Comparison of ENCODE assay signal across 9 mouse cellular contexts in the genomic region with DNA sequence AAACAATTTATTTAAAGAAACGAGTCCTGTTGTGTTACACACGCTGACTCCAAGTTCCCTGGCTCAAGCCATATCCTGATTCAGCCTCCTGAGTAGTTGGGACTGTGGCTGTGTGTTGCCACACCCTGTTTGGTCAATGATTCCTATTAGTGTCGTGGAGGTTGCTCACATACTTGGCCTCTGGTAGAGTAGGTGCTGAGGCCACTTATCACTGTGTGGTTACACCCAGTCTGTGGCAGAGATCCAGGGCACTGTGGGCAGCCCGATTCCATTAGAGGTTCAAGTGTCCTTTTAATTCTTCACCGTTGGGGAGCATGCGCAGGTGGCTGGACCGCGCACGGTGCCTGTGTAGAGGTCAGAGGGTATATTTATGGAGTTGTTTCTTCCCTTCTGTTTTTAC. TPM values are rescaled to one million over a fixed set of nuclear protein-coding genes. Genes with fewer than 3 reads are reported as not detected.
DNase-seq lines count a peak whose midpoint lies in the region; ATAC-seq and TF ChIP-seq lines count a peak whose summit lies in the region.
"Had no signal": no experiment of that assay in that cellular context is flagged by ENCODE, and none has a peak within 500 bp of the region (broad histone marks: within the 10 kb centered on the region; RNA-seq: fewer than 3 reads in every experiment).

No protein-coding gene starts in this region.

- H3K27ac ChIP-seq in gastrocnemius, adult 2 months = peak overlapping the region; percentile 84; the same call in 1 of the 2 replicates
- H3K27ac ChIP-seq in intestine, postnatal 0 days (ENCODE audit: low read depth, low read length) = peak overlapping the region; percentile 36
- H3K27ac ChIP-seq: midbrain, embryonic 12.5 days had no signal

- peaks cover 88% of the 10 kb centered on the region for H3K79me2 ChIP-seq in C2C12 (ENCODE audit: control insufficient read depth, insufficient read depth)

- H3K9me3 ChIP-seq in intestine, postnatal 0 days (ENCODE audit: control insufficient read depth) = no peaks in the 10 kb centered on the region
- H3K9me3 ChIP-seq: midbrain, embryonic 12.5 days had no signal

- peak; percentile 32 for DNase-seq in gastrocnemius, adult 2 months
- DNase-seq in gastrocnemius, adult 8-10 months (ENCODE audit: low spot score in 2 of 2) = no peak
- peak; percentile 95 for DNase-seq in lung, postnatal 36 days
- DNase-seq in urinary bladder, postnatal 36 days (ENCODE audit: low spot score in 2 of 2) = no peak
- DNase-seq in retina, embryonic 14.5 days (ENCODE audit: low spot score) = no peak
- no peak for DNase-seq in gastrocnemius, postnatal 14 days

- no peak overlapping the region for H3K4me3 ChIP-seq in gastrocnemius, adult 2 months
- no peak overlapping the region for H3K4me3 ChIP-seq in C2C12 (ENCODE audit: insufficient read depth, poor library complexity, severe bottlenecking)
- H3K4me3 ChIP-seq in intestine, postnatal 0 days (ENCODE audit: low read depth, low read length) = no peak overlapping the region
- H3K4me3 ChIP-seq: midbrain, embryonic 12.5 days had no signal

- no peak overlapping the region for H3ac ChIP-seq in C2C12 (ENCODE audit: control insufficient read depth, insufficient read length, low read depth)

- WGBS in intestine, postnatal 0 days = 60% methylated on average over 9 of the region's 9 CpGs

- H3K9ac ChIP-seq in intestine, postnatal 0 days (ENCODE audit: low read depth, low read length) = no peak overlapping the region
- H3K9ac ChIP-seq: midbrain, embryonic 12.5 days had no signal

- peaks cover 6% of the 10 kb centered on the region; the same call in 1 of the 2 replicates for H3K4me1 ChIP-seq in intestine, postnatal 0 days (replicated peaks; ENCODE audit: control insufficient read depth, insufficient read depth, low read length)

- ATAC-seq in intestine, postnatal 0 days = peak; percentile 81

- peaks cover 36% of the 10 kb centered on the region for H3K79me3 ChIP-seq in C2C12 (ENCODE audit: low read depth)

- H3K4me2 ChIP-seq in intestine, postnatal 0 days (replicated peaks; ENCODE audit: low read depth) = no peak overlapping the region
- H3K4me2 ChIP-seq: midbrain, embryonic 12.5 days had no signal

- H3K27me3 ChIP-seq in C2C12 (ENCODE audit: control insufficient read depth, insufficient read depth, insufficient read length) = no peaks in the 10 kb centered on the region
- no peaks in the 10 kb centered on the region for H3K27me3 ChIP-seq in intestine, postnatal 0 days (replicated peaks; ENCODE audit: control insufficient read depth, insufficient read depth, low read length)
- H3K27me3 ChIP-seq: midbrain, embryonic 12.5 days had no signal

- intact Hi-C loops in gastrocnemius, adult 2 months (cut with DNase I) = no loop called here
- intact Hi-C loops in gastrocnemius, postnatal 14 days (cut with DNase I; ENCODE audit: low total_unique reads) = no loop called here

- TF ChIP-seq CTCF in gastrocnemius, adult 2 months (IDR thresholded peaks at IDR 0.05) = no peak
- no peak for TF ChIP-seq CTCF in C2C12 (IDR thresholded peaks at IDR 0.05; ENCODE audit: control insufficient read depth, insufficient read depth, insufficient read length)
- no peak for TF ChIP-seq CTCF in intestine, postnatal 0 days (IDR thresholded peaks at IDR 0.05; ENCODE audit: low read depth)

- H3K36me3 ChIP-seq in C2C12 (ENCODE audit: control insufficient read depth, insufficient read depth) = peaks cover 49% of the 10 kb centered on the region
- H3K36me3 ChIP-seq in intestine, postnatal 0 days (ENCODE audit: control insufficient read depth, insufficient read depth) = peaks cover 17% of the 10 kb centered on the region; the same call in 1 of the 2 replicates

TF ChIP-seq in C2C12, 6 proteins besides CTCF, POLR2A, EP300 and RAD21:
- TF ChIP-seq CEBPB (IDR thresholded peaks at IDR 0.05; ENCODE audit: low read depth) (peak; percentile 38), FOSL1 (IDR thresholded peaks at IDR 0.05; ENCODE audit: insufficient read depth, low read length, poor library complexity, severe bottlenecking) (no peak), MYOG (IDR thresholded peaks at IDR 0.05; ENCODE audit: control insufficient read depth, extremely low read depth, insufficient read length) (no peak)

RNA-seq across cellular contexts. Expression of a gene that starts 10.5 kb away (rescaled TPM):
- total RNA-seq in gastrocnemius, adult 2 months (2021) = 1 to 10 TPM; 6.1 to 6.6 TPM
- 1 to 10 TPM; 5.0 to 9.1 (median 7.7) TPM for total RNA-seq in gastrocnemius, adult 8-10 months (2022)
- polyA plus RNA-seq in C2C12 (2012; fragmentation: generic; extraction: Trizol) = 4.5 TPM
- 3.9 and 5.0 TPM in 2 replicates for polyA plus RNA-seq in intestine, postnatal 0 days (2015; fragmentation: Nextera tagmentation; extraction: Ambion mirVana)
- total RNA-seq in gastrocnemius, postnatal 14 days (2021) = 1 to 10 TPM; 4.4 to 4.6 TPM

RNA-seq across cellular contexts. Expression of a gene that starts 33.7 kb away (rescaled TPM):
- total RNA-seq in gastrocnemius, adult 2 months (2021) = under 1 TPM in 1 of 2 experiments, not detected in 1; 0.11 TPM
- under 1 TPM in 2 of 4 experiments, not detected in 2; 0.07 to 0.13 TPM for total RNA-seq in gastrocnemius, adult 8-10 months (2022)
- polyA plus RNA-seq in C2C12 (2012; fragmentation: generic; extraction: Trizol) = 24.1 TPM
- 4.0 and 4.5 TPM in 2 replicates for polyA plus RNA-seq in intestine, postnatal 0 days (2015; fragmentation: Nextera tagmentation; extraction: Ambion mirVana)
- 1 to 10 TPM in 1 of 2 experiments, under 1 TPM in 1; 0.78 to 1.3 TPM for total RNA-seq in gastrocnemius, postnatal 14 days (2021)

RNA-seq across cellular contexts. Expression of a gene that starts 37.3 kb away (rescaled TPM):
- total RNA-seq in gastrocnemius, adult 2 months (2021) = under 1 TPM; 0.22 to 0.26 TPM
- total RNA-seq in gastrocnemius, adult 8-10 months (2022) = under 1 TPM in 2 of 4 experiments, not detected in 2; 0.08 to 0.29 TPM
- 0.66 TPM for polyA plus RNA-seq in C2C12 (2012; fragmentation: generic; extraction: Trizol)
- polyA plus RNA-seq in intestine, postnatal 0 days (2015; fragmentation: Nextera tagmentation; extraction: Ambion mirVana) = 0.69 and 0.80 TPM in 2 replicates
- total RNA-seq in gastrocnemius, postnatal 14 days (2021) = 1 to 10 TPM in 1 of 2 experiments, under 1 TPM in 1; 0.49 to 1.1 TPM

RNA-seq across cellular contexts. Expression of a gene that starts 53.7 kb away (rescaled TPM):
- 10 to 100 TPM; 10.2 to 12.4 TPM for total RNA-seq in gastrocnemius, adult 2 months (2021)
- 10 to 100 TPM in 2 of 4 experiments, 1 to 10 TPM in 2; 8.3 to 11.7 (median 9.5) TPM for total RNA-seq in gastrocnemius, adult 8-10 months (2022)
- 31.9 TPM for polyA plus RNA-seq in C2C12 (2012; fragmentation: generic; extraction: Trizol)
- polyA plus RNA-seq in intestine, postnatal 0 days (2015; fragmentation: Nextera tagmentation; extraction: Ambion mirVana) = 22.2 and 22.4 TPM in 2 replicates
- 10 to 100 TPM; 13.7 to 19.7 TPM for total RNA-seq in gastrocnemius, postnatal 14 days (2021)

Comparison
In these comparisons a context has a peak if more than half of its experiments do, and no peak if none do; other contexts are left out.
1. DNase-seq: peak in gastrocnemius, adult 2 months (single experiment) and lung, postnatal 36 days (single experiment); none in gastrocnemius, adult 8-10 months (0 of 2), urinary bladder, postnatal 36 days (0 of 2), retina, embryonic 14.5 days (single experiment) and gastrocnemius, postnatal 14 days (single experiment).